Mouse (Mus musculus): ENCODE data around the gene Pex6. TPM values are rescaled to one million over a fixed set of nuclear protein-coding genes. Genes with fewer than 3 reads are reported as not detected.

Pex6 gene
- 39.0 and 43.4 TPM in 2 replicates for polyA plus RNA-seq (2012)

- no peak for TF ChIP-seq GATA1 (IDR thresholded peaks at IDR 0.05; ENCODE audit: low read length)
Measured at GRCm38 (mm10) chr17:46710959-46711597, at the start of gene Pex6. Gene Pex6 (plus strand): TSS chr17:46711463.

DNA sequence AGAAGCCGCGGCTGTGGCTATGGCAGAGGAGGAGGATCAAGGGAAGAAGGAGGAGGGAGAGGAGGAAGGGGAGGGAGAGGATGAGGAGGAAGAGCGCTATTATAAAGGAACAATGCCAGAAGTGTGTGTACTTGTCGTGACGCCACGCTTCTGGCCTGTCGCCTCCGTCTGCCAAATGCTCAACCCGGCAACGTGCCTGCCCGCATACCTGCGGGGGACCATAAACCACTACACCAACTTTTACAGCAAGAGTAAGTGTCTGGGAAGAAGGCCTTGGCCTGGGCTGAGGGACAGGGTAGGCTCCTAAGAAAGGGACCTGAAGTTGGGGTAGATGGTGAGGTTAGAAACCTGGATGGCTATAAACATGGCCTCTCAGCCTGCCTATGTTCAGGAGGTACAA, 49.3 kb upstream of the Pex6 start:
- TF ChIP-seq GATA1 (IDR thresholded peaks at IDR 0.05; ENCODE audit: low read length): no peak

DNA sequence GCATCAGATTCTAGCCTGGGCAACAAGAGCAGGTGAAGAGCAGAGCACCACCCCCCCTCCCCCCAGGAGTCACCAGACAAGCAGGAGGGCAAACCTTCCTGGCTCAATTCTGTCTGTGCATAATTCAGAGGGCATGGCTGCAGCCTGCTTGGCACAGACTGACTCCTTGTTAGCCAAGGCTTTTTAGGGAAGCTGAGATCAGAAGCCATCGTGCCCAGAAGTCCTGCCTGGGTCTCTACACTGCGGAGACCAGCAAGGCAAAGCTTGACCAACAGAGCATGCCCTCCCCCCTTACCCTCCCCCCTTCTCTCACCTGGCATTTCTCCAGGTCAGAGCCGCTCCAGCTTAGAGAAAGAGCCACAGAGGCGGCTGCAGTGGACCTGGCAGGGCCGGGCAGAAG, 48.5 kb upstream of the Pex6 start:
- TF ChIP-seq GATA1 (IDR thresholded peaks at IDR 0.05; ENCODE audit: low read length): no peak

DNA sequence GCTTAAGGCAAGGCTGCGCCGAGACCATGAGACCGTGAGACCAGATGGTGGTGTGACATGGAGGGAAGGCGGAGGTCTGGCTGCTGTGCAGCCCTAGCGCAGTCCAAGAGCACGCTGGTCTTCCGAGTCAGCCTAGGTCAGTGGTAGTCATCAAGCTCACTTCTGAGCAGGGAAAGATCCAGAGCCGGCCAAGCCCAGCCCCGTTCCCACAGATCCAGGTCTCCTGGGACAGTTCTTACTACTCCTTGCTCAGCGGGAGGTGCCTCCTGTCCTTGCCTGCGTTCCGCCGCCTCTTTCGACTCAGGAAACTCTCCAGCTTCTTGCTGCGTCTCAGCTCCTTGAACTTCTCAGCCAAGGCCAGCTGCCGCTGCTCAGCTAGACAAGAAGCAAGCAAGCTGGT, 43.6 kb upstream of the Pex6 start:
- TF ChIP-seq GATA1 (IDR thresholded peaks at IDR 0.05; ENCODE audit: low read length): no peak

DNA sequence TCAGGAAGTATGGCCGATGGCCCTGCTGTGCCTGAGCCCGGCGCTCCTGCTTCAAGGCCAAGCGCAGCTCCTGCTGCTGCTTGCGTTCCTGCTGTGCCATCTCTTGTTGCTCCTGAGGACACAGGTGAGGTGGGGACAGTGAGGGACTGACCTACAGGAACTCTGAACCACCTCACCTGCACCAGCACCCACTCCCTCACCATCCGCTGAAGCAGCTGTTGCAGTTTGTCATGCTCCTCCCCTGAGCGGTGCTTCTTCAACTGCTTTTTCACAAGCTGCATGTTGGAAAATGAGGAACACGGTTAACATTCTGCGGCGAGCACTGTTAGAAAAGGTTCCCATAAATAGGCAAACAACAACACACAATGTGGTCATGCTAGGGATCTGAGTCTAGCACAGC, 41.4 kb upstream of the Pex6 start:
- no peak for TF ChIP-seq GATA1 (IDR thresholded peaks at IDR 0.05; ENCODE audit: low read length)

GRCm38 (mm10) chr17:46673850-46674529, 37.3 kb upstream of the Pex6 start, which contains the start of gene Rrp36:
Gene Rrp36 (minus strand): TSS chr17:46674352.
- no peak for TF ChIP-seq GATA1 (IDR thresholded peaks at IDR 0.05; ENCODE audit: low read length)

- no peak for TF ChIP-seq GATA1 (IDR thresholded peaks at IDR 0.05; ENCODE audit: low read length)
Measured at GRCm38 (mm10) chr17:46674530-46675283, 36.6 kb upstream of the Pex6 start.

- no peak for TF ChIP-seq GATA1 (IDR thresholded peaks at IDR 0.05; ENCODE audit: low read length)
Measured at GRCm38 (mm10) chr17:46678416-46678815, 32.8 kb upstream of the Pex6 start, which contains the start of gene Mea1. Gene Mea1 (plus strand): TSS chr17:46678793.

GRCm38 (mm10) chr17:46678911-46679310, 32.4 kb upstream of the Pex6 start:
- no peak for TF ChIP-seq GATA1 (IDR thresholded peaks at IDR 0.05; ENCODE audit: low read length)

DNA sequence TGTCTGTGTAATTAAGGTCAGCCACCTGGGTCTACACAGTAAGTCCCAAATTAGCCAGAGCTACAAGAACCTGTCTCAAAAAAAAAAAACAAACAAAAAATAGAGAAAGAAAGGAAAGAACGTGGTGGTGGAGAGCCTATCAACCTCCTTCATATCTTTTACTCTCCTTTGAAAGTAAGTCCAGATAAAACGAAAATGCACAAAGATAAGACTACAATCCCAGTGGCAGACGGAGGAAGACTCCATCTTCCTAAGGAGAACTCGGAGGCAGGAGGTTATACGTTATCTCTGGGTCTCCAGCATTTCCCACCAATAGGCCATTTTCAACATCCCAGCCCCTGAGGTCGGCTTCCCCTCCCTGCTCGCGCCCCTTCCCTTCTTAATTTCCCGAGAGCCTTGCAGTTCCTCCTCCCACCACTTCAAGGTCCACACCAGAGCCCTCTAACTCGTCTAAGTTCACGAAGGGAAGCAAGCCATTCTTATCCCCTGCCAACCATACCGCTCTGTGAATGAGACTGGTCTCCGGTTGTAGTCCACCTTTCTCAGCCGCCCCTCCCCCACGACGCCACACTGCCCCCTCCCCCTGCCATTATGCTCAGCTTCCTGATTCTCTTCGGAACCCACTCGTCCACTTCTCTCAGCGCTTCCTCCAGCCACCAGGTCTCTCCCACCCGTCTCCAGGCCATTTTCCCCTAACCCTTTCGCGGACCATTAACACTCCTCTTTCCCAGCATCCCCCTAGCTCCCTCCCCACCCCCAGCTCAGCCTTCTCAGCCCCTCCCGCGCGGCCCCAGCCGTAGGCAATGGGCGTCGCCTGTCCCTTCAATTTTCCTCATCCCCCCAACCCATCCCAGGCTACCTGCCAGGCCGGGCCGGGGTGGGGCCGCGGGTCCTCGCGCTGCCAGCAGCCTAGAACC, 31.2 kb upstream of the Pex6 start:
- no peak for TF ChIP-seq GATA1 (IDR thresholded peaks at IDR 0.05; ENCODE audit: low read length)

DNA sequence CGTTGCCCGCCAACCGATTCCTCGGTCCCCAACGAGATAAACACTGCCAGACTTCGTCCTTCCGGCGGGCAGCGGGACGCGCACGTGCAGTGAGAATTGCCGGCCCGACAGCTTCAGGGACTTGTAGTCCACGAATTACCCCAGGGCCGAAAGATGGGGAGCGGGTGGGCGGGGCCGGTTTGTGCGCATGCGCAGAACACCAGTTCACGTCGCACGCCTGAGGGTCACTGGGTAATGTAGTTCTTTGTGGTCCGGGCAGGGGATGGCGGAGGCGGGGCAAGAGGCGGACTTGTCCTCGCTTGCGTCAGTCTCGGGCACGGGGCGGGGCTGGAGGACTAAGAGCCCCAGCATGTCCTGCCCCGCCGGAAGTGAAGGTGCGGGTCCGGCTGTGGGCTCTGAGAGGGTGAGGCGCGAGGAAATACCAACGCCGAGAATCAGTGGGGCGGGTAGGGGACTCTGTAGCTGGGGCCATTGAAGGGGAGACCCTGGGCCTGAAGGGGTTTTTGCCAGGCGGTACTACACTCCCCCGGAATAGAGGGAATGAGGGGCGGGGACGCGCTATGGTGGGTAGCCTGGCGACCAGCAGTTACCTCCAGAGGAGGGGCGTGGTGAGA, 30.4 kb upstream of the Pex6 start, which contains the start of gene Klhdc3:
Gene Klhdc3 (minus strand): TSS at position 155 of the 614 bp plus-strand sequence.
- no peak for TF ChIP-seq GATA1 (IDR thresholded peaks at IDR 0.05; ENCODE audit: low read length)

- no peak for TF ChIP-seq GATA1 (IDR thresholded peaks at IDR 0.05; ENCODE audit: low read length)
Measured at GRCm38 (mm10) chr17:46681466-46682118, 29.7 kb upstream of the Pex6 start.

DNA sequence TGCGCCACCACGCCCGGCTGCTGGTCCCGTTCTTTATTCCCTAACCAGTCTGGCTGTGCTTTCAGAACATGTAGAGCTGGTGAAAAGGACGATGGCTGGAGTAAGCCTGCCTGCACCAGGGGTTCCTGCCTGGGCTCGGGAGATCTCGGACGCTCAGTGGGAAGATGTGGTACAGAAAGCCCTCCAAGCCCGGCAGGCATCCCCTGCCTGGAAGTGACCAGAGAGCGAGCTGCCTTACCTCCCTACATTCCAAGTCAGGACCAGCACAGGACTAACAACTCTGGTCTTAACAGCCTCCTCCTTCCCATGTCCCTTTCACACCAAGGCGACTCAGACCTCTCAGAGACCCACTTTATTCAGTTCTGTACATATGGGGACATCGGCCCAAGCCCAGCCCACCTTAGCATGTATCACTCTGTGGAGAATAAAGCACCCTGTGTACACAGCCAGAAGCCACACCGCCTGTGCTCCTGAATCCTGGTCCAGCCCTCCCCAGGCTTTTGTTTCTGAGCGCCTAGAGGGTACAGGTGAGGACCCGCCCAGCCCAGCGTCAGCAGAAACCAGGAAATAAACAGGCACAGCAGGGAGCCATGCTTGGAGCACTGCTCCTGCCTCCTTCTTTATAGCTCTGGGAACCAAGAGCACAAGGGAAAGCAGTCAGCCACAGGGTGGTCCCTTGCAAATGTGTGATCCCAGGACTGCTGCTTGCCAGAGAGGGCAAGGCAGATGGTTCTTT, 28.4 kb upstream of the Pex6 start:
- no peak for TF ChIP-seq GATA1 (IDR thresholded peaks at IDR 0.05; ENCODE audit: low read length)

GRCm38 (mm10) chr17:46685913-46686312, 25.4 kb upstream of the Pex6 start:
- TF ChIP-seq GATA1 (IDR thresholded peaks at IDR 0.05; ENCODE audit: low read length): no peak

Data from G1E-ER4 (cell line).